Mouse (Mus musculus): Measurements from ENCODE around the gene Pde9a.
A peak's percentile ranks its signal among the peaks of the same experiment; 100 is the strongest.

DNA sequence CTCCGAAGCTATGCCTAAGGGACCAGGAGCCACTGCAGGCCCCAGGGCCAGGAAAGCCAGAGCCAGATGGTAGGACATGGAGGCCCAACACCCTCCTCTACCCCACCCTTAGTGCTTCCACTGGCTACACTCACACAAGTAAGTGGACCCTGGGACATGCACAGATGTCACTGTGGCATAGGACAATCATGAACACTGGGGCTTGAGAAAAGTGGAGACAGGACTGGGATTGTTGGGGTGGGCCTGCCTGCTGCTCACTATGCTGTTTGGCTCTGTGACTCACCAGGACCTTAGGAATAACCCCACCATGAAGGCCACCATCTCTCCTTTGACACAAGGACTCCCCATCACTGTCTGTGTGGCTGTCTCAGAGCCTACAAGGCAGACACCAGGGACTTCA lies 109.0 kb downstream of the Pde9a start:
- no peak for TF ChIP-seq SRF (IDR thresholded peaks at IDR 0.05; ENCODE audit: control insufficient read depth, insufficient read length, low read depth)
- no peak for TF ChIP-seq POLR2A (IDR thresholded peaks at IDR 0.05; ENCODE audit: insufficient read length, low read depth)
- TF ChIP-seq TCF12 (IDR thresholded peaks at IDR 0.05; ENCODE audit: insufficient read depth, poor library complexity, severe bottlenecking): no peak
- TF ChIP-seq CEBPB (IDR thresholded peaks at IDR 0.05; ENCODE audit: insufficient read depth, poor library complexity, severe bottlenecking): no peak
- no peak for TF ChIP-seq USF1 (IDR thresholded peaks at IDR 0.05; ENCODE audit: low read depth)
- TF ChIP-seq MYOD1 (IDR thresholded peaks at IDR 0.05; ENCODE audit: control insufficient read depth in 1 of 3, insufficient read length in 2 of 3, low read depth in 2 of 3): no peak
- no peak for TF ChIP-seq REST (IDR thresholded peaks at IDR 0.05; ENCODE audit: insufficient read depth, insufficient read length)
- TF ChIP-seq POLR2AphosphoS2 (IDR thresholded peaks at IDR 0.05; ENCODE audit: insufficient read length, low read depth): peak; percentile 24
- no peak for TF ChIP-seq TCF3 (IDR thresholded peaks at IDR 0.05; ENCODE audit: insufficient read length, low read depth)
- no peak for TF ChIP-seq E2F4 (IDR thresholded peaks at IDR 0.05; ENCODE audit: insufficient read depth)
- TF ChIP-seq MYOG (IDR thresholded peaks at IDR 0.05; ENCODE audit: control insufficient read depth in 1 of 3, insufficient read depth in 1 of 3, insufficient read length in 2 of 3, low read depth in 2 of 3): no peak

All from myocyte (in vitro differentiated cells).